Comparison of ENCODE assay signal across 8 mouse cellular contexts in genomic region chr5:48345095-48345982, GRCm38 (mm10). TPM values are rescaled to one million over a fixed set of nuclear protein-coding genes. Genes with fewer than 3 reads are reported as not detected.
DNase-seq lines count a peak whose midpoint lies in the region; ATAC-seq and TF ChIP-seq lines count a peak whose summit lies in the region.

No protein-coding gene starts in this region.

- peak; percentile 6 for DNase-seq in adrenal gland, postnatal 14 days
- no peak for DNase-seq in adrenal gland, postnatal 36 days
- no peak for DNase-seq in liver, postnatal 0 days
- no peak for DNase-seq in liver
- peak; percentile 12 for DNase-seq in induced T-regulatory cell, adult 2 months (ENCODE audit: low read depth)
- peak; percentile 85 for DNase-seq in retina, embryonic 14.5 days (ENCODE audit: low spot score)
- DNase-seq in right cerebral cortex, postnatal 25 days: no peak
- no peak for DNase-seq in layer of hippocampus, postnatal 36 days

- no peak overlapping the region for H3K27ac ChIP-seq in liver, postnatal 0 days (ENCODE audit: low read depth)

- H3K9me3 ChIP-seq in liver, postnatal 0 days (ENCODE audit: low read length): no peaks in the 10 kb centered on the region

- H3K4me3 ChIP-seq in liver, postnatal 0 days (ENCODE audit: low read depth, low read length): no peak overlapping the region

- no peak for ATAC-seq in liver, postnatal 0 days

- TF ChIP-seq CTCF in liver, postnatal 0 days (IDR thresholded peaks at IDR 0.05; ENCODE audit: low read depth): peak; percentile 61

- no peaks in the 10 kb centered on the region for H3K36me3 ChIP-seq in liver, postnatal 0 days (replicated peaks; ENCODE audit: insufficient read depth, low read length)

- H3K4me1 ChIP-seq in liver, postnatal 0 days (ENCODE audit: insufficient read depth): no peaks in the 10 kb centered on the region; the same call in 1 of the 2 replicates

- H3K27me3 ChIP-seq in liver, postnatal 0 days (ENCODE audit: insufficient read depth, low read length): no peaks in the 10 kb centered on the region

- H3K4me2 ChIP-seq in liver, postnatal 0 days (ENCODE audit: low read depth, low read length): no peak overlapping the region

- TF ChIP-seq EP300 in liver, postnatal 0 days (IDR thresholded peaks at IDR 0.05; ENCODE audit: low read depth): no peak

- WGBS in liver, postnatal 0 days (ENCODE audit: insufficient replicate concordance): 39% methylated on average over 5 of the region's 5 CpGs

- no peak overlapping the region for H3K9ac ChIP-seq in liver, postnatal 0 days (replicated peaks)

RNA-seq across cellular contexts. Expression of gene 5730480H06Rik, which starts 17.6 kb away (rescaled TPM):
- total RNA-seq in adrenal gland, postnatal 14 days (2021): 14.2 and 16.2 TPM in 2 replicates
- 10 to 100 TPM; 12.8 to 14.6 TPM for total RNA-seq in adrenal gland, postnatal 36 days (2021)
- polyA plus RNA-seq in liver, postnatal 0 days (2015; fragmentation: Nextera tagmentation; extraction: Ambion mirVana): 6.6 and 7.6 TPM in 2 replicates
- total RNA-seq in layer of hippocampus, postnatal 36 days (2021): 10 to 100 TPM; 17.1 to 22.7 TPM

Comparison
In these comparisons a context has a peak if more than half of its experiments do, and no peak if none do; other contexts are left out.
1. DNase-seq: peak in adrenal gland, postnatal 14 days (single experiment), induced T-regulatory cell, adult 2 months (single experiment) and retina, embryonic 14.5 days (single experiment); none in adrenal gland, postnatal 36 days (0 of 2), liver, postnatal 0 days (single experiment), liver (single experiment), right cerebral cortex, postnatal 25 days (single experiment) and layer of hippocampus, postnatal 36 days (0 of 2).